Mouse (Mus musculus) heart, embryonic 11.5 days (tissue): ENCODE data around the gene Atad3a. TPM values are rescaled to one million over a fixed set of nuclear protein-coding genes. Genes with fewer than 3 reads are reported as not detected.

Experiments used
- ATAC-seq: fragments of 200-750 bp; cut with Nextera tagmentation; replicated peaks from 2 replicates; pipeline ENCODE4 v1.8.0; 2017; ENCODE audit warnings: moderate library complexity; ENCODE audit not compliant: insufficient number of reproducible peaks, low FRiP score, low TSS enrichment
- H3K27ac ChIP-seq: fragments of 300-500 bp; sonication (generic); 2 replicates; pipeline ENCODE4 v1.5.1; 2014; ENCODE audit warnings: mild to moderate bottlenecking, low read depth, low read length
- H3K27me3 ChIP-seq: fragments of 300-500 bp; sonication (generic); 2 replicates; pipeline ENCODE4 v1.6.1; 2014; ENCODE audit warnings: mild to moderate bottlenecking, low read length, mixed read lengths; ENCODE audit not compliant: control insufficient read depth, insufficient read depth
- H3K36me3 ChIP-seq: fragments of 300-500 bp; sonication (generic); 2 replicates; pipeline ENCODE4 v1.6.1; 2014; ENCODE audit warnings: mild to moderate bottlenecking, low read length, moderate library complexity, mixed read lengths; ENCODE audit not compliant: control insufficient read depth, insufficient read depth
- H3K4me1 ChIP-seq: fragments of 300-500 bp; sonication (generic); 2 replicates; pipeline ENCODE4 v1.6.1; 2014; ENCODE audit warnings: low read length; ENCODE audit not compliant: control insufficient read depth, insufficient read depth
- H3K4me2 ChIP-seq: fragments of 300-500 bp; sonication (generic); 2 replicates; pipeline ENCODE4 v1.6.1; 2014; ENCODE audit warnings: mild to moderate bottlenecking, moderate library complexity
- H3K4me3 ChIP-seq: fragments of 300-500 bp; sonication (generic); 2 replicates; pipeline ENCODE4 v1.5.1; 2014; ENCODE audit warnings: low read depth, low read length
- H3K9ac ChIP-seq: fragments of 300-500 bp; sonication (generic); 2 replicates; pipeline ENCODE4 v1.6.1; 2014; ENCODE audit warnings: mild to moderate bottlenecking, low read depth, low read length, moderate library complexity
- H3K9me3 ChIP-seq: fragments of 300-500 bp; sonication (generic); replicated peaks from 2 replicates; pipeline ENCODE4 v1.6.1; 2016; ENCODE audit warnings: low read length; ENCODE audit not compliant: control insufficient read depth
- WGBS: fragments of 180-500 bp; shearing (Covaris S2); extraction: QIAGEN DNeasy Blood & Tissue Kit; methylation state at CpG from one replicate; pipeline ENCODE4 v1.1.7; 2014; ENCODE audit not compliant: insufficient replicate concordance; 5-methylcytosine and 5-hydroxymethylcytosine counted together
- polyA plus RNA-seq: library from polyadenylated mRNA; unstranded; fragments of >200 nt; fragmentation: Nextera tagmentation; extraction: Ambion mirVana; gene quantifications from 2 replicates; pipeline ENCODE4 v1.2.1, GENCODE M21; 2014

Gene Atad3a
- polyA plus RNA-seq, 1 experiment from 2014 or later = 84.2 TPM

DNA sequence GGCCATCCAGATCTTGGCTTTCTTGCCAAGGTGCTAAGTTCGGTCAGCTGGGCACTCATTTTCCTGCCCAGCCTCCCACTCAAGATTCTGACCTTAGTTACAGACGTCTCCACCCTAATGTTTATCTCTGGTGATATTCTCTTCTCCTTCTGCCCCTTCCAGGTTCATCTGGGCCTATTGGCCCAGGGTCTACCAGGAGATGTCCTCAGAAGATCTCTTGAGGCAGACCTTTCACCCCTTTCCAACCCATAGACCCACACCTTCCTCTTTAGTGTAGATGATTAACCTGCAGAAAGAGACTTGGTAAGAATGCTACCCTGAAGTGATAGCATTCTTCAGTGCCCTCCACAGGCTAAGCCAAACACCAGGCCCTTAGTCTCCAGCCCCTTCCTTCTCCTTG is 10.8 kb upstream of the Atad3a start:
- no peak overlapping the region for H3K9ac ChIP-seq
- 61% methylated on average over 2 of the region's 2 CpGs for WGBS
- peaks cover 24% of the 10 kb centered on the region for H3K4me1 ChIP-seq
- no peaks in the 10 kb centered on the region for H3K9me3 ChIP-seq
- no peak overlapping the region for H3K4me3 ChIP-seq
- no peak overlapping the region for H3K4me2 ChIP-seq
- H3K27ac ChIP-seq = no peak overlapping the region
- H3K27me3 ChIP-seq = peaks cover 50% of the 10 kb centered on the region
- H3K36me3 ChIP-seq = no peaks in the 10 kb centered on the region
- ATAC-seq = no peak

DNA sequence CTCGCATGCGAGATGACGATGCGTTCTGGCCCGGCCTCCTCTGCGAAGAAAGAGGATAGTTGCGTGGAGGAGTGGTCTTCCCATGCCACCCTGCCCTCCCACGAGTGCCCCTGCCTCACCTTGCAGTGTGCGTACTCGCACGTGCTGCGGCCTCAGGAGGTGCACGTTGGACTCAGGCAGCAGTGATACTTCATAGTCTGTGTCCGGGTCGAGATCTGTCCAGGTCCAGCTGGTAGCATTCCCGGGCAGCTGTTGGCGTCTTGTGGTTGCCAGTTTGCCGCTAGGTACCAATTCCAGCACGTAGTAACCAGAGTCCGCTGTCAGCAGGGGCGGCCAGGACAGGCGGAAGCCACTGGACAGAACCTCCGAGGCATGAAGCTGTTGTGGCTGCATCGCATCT is 9.7 kb upstream of the Atad3a start:
- 0 out of 2 replicates have a peak, but pooled peaks have one; percentile 2 for ATAC-seq
- Histone ChIP-seq H3K4me3 (peak overlapping the region; percentile 61), H3K4me1 (peaks cover 20% of the 10 kb centered on the region), H3K27me3 (peaks cover 50% of the 10 kb centered on the region), H3K9ac (peak overlapping the region; percentile 89), H3K36me3 (no peaks in the 10 kb centered on the region), H3K27ac (no peak overlapping the region), H3K4me2 (peak overlapping the region; percentile 88), H3K9me3 (no peaks in the 10 kb centered on the region)
- 44% methylated on average over 24 of the region's 24 CpGs for WGBS

DNA sequence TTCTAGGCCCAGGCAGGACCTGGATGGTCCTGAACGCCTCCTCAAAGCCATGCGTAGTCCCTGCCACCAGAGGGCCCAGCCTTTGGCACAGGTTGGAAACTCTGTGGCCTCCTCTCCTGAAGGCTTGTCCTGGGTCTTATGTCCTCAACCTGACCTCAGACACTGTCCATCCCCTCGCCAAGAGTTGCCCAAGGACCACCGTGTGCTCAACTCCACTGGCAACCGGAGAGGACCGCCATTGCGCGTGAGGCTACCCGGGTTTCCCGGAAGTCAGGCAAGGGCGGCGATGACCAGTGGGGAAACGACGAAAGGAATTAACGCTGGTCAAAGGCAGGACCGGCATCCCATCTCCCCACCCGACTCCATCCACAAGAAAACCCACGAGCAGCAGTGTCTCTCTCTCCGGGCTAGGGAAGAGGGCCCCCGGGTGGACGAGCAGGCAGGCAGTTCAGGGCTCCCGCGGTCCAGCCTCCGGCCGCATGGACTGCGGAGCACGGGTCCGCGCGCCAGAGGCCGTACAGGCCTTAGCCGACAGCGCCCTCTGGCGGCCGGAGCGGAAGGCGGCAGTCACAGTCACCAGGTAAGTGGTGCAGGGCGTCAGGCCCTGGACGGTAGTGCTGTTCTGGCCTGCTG is 9.1 kb upstream of the Atad3a start:
- ATAC-seq = peak; percentile 90
- peak overlapping the region; percentile 88 for H3K4me2 ChIP-seq

DNA sequence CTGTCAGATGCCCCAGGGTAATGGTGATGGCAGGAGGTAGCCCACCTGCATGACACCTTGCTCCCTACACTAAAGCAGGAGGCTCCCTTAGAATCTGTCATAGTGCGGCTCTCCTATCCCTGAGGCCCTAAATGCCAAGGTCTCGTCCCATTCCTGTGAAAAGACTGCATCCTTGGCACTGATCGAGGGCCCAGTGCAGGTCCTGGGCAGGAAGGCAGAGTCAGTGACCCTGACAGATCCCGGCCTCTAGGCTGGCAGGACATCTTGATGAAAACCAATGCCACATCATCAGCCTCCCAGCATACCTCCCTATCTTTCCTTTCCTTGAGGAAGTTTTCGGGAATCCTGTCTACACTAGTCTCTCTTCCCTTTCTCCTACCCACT is 8.6 kb upstream of the Atad3a start:
- H3K4me2 ChIP-seq = peak overlapping the region; percentile 88
- H3K9me3 ChIP-seq = no peaks in the 10 kb centered on the region
- peak overlapping the region; percentile 89 for H3K9ac ChIP-seq
- peaks cover 16% of the 10 kb centered on the region for H3K4me1 ChIP-seq
- 48% methylated on average over 5 of the region's 5 CpGs for WGBS
- peaks cover 39% of the 10 kb centered on the region for H3K27me3 ChIP-seq
- H3K27ac ChIP-seq = peak overlapping the region; percentile 64; the same call in 1 of the 2 replicates
- no peak for ATAC-seq
- peak overlapping the region; percentile 61 for H3K4me3 ChIP-seq
- H3K36me3 ChIP-seq = no peaks in the 10 kb centered on the region

More for the DNA sequence above, 9.1 kb upstream of the Atad3a start:
- no peaks in the 10 kb centered on the region for H3K9me3 ChIP-seq
- H3K36me3 ChIP-seq = no peaks in the 10 kb centered on the region
- peaks cover 44% of the 10 kb centered on the region for H3K27me3 ChIP-seq
- WGBS = under 1% methylated on average over 39 of the region's 39 CpGs
- H3K4me1 ChIP-seq = peaks cover 20% of the 10 kb centered on the region
- peak overlapping the region; percentile 61 for H3K4me3 ChIP-seq
- peak overlapping the region; percentile 89 for H3K9ac ChIP-seq
- peak overlapping the region; percentile 64; the same call in 1 of the 2 replicates for H3K27ac ChIP-seq

DNA sequence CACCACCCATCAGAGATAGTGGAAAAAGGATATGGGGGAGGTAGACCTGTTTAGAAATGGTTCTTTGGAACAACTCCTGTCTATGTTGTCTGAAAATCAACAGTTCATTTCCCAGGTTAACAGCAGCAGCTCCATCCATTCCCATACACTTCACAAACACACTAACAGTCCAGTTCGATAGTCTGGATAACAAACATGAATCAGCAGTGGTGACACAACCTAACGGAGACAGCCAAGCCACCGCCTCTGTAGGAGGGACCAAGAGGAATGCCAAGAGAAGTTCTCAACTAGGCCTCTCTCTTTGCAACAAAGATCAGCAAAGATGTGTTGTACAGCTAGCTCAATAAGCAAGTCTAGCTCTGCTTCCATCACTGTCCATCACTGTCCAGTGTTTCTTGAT is 1.5 kb upstream of the Atad3a start:
- no peaks in the 10 kb centered on the region for H3K36me3 ChIP-seq
- H3K9ac ChIP-seq = no peak overlapping the region
- no peak for ATAC-seq
- no peaks in the 10 kb centered on the region for H3K9me3 ChIP-seq
- H3K4me3 ChIP-seq = no peak overlapping the region
- no peaks in the 10 kb centered on the region for H3K27me3 ChIP-seq
- no peak overlapping the region for H3K27ac ChIP-seq
- H3K4me2 ChIP-seq = no peak overlapping the region
- 83% methylated on average over 3 of the region's 3 CpGs for WGBS
- H3K4me1 ChIP-seq = peaks cover 21% of the 10 kb centered on the region

DNA sequence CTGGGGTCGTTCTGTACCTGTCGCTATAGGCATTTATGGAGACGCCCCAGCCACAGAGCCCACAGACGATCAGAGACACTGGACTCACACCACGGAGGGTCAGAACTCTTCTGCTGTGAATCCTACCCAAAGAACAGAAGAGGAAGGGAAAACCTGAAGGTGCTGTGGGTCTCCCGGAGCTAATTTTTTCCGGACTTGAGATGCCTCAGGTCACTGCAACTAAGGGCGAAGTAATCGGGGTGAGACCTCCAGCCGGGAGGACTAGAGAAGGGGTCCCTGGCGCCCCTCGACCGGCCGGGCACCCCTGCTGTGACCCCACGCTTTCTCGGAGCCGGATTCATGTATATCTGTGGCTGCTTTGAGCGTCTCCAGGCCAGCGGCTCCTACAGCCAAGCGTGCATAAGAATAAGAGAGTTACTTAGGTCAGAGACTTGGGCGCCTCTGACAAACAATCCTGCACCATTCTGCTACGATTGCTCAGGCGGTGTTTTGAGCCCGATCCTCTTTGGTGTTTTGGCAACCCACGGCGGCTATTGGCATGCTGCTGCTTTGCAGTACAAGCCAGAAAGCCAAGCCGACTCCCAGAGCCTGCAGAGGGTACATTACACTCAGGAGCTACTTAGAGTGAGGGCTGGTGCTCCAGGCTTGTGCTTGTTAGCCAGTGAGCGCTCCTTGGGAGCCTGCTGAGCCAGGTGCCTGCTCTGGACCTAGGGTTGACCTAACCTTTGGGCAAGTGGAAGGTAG is 635 bp upstream of the Atad3a start:
- H3K4me1 ChIP-seq = peaks cover 25% of the 10 kb centered on the region
- H3K36me3 ChIP-seq = no peaks in the 10 kb centered on the region
- peak overlapping the region; percentile 50 for H3K27ac ChIP-seq
- H3K4me3 ChIP-seq = peak overlapping the region; percentile 69
- H3K4me2 ChIP-seq = peak overlapping the region; percentile 98
- WGBS = 3% methylated on average over 28 of the region's 28 CpGs
- no peaks in the 10 kb centered on the region for H3K27me3 ChIP-seq
- ATAC-seq = no peak
- no peaks in the 10 kb centered on the region for H3K9me3 ChIP-seq
- peak overlapping the region; percentile 86 for H3K9ac ChIP-seq

DNA sequence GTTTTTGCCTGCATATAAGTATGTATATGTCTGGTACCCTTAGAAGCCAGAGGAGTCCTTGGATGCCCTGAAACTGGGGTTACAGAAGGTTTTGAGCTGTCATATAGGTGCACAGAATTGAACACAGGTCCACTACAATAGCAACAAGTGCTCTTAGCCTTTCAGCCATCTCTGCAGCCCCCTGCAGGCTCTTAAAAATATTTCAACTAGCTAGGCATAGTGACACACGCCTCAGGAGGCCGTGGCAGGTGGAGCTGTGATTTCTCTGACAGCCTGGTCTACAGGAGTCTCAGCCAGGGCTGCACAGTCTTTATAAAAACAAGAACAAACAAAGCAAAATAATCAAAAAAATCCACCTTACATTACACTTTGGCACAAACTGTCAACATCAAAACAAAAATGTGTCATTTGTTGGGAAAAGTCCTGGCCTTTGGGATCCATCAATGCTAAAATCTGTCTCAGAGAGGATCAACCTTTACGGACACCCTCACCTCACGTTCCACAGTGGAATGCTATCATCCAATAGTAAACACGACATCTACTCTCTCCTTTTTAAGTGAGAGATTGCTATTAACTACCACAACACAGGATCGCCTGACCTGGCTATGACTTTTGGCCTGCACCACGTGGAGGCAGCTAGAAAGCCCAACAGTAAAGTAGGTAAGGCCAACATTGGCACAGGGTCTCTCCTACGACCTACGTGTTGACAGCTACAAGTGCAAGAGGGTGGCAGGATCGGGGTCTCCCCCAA is 856 bp downstream of the Atad3a start:
- no peaks in the 10 kb centered on the region for H3K27me3 ChIP-seq
- H3K4me3 ChIP-seq = peak overlapping the region; percentile 69
- peak overlapping the region; percentile 98 for H3K4me2 ChIP-seq
- H3K27ac ChIP-seq = peak overlapping the region; percentile 73
- H3K36me3 ChIP-seq = peaks cover 7% of the 10 kb centered on the region
- H3K9ac ChIP-seq = peak overlapping the region; percentile 86
- ATAC-seq = no peak
- peaks cover 25% of the 10 kb centered on the region for H3K4me1 ChIP-seq
- H3K9me3 ChIP-seq = no peaks in the 10 kb centered on the region
- 3% methylated on average over 10 of the region's 10 CpGs for WGBS

DNA sequence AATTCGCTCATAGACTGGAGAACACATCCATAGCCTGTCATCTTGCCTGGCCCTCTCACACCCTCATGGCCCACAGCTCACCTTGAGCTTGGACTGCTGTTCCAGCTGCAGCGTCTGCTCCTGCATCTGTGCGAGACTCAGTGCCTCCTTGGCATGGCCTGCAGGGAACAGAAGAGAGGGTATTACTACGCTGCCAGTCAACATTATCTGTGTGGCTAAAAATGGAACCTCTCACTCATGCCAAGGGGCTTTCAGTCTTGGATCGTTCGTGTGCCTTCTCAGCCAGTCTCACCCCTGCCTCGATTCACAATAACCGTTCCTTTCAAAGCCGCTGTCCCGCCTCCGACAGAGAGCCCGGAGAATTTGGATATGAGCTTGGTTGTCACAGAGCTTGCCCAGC is 3.9 kb downstream of the Atad3a start:
- H3K4me3 ChIP-seq = no peak overlapping the region
- no peak overlapping the region for H3K27ac ChIP-seq
- H3K9me3 ChIP-seq = no peaks in the 10 kb centered on the region
- H3K4me2 ChIP-seq = no peak overlapping the region
- ATAC-seq = no peak
- 80% methylated on average over 12 of the region's 12 CpGs for WGBS
- H3K9ac ChIP-seq = no peak overlapping the region
- H3K4me1 ChIP-seq = peaks cover 25% of the 10 kb centered on the region
- H3K36me3 ChIP-seq = peaks cover 22% of the 10 kb centered on the region
- H3K27me3 ChIP-seq = no peaks in the 10 kb centered on the region
